Mouse (Mus musculus): ENCODE measurements around the gene Syk.

The Syk gene

DNA sequence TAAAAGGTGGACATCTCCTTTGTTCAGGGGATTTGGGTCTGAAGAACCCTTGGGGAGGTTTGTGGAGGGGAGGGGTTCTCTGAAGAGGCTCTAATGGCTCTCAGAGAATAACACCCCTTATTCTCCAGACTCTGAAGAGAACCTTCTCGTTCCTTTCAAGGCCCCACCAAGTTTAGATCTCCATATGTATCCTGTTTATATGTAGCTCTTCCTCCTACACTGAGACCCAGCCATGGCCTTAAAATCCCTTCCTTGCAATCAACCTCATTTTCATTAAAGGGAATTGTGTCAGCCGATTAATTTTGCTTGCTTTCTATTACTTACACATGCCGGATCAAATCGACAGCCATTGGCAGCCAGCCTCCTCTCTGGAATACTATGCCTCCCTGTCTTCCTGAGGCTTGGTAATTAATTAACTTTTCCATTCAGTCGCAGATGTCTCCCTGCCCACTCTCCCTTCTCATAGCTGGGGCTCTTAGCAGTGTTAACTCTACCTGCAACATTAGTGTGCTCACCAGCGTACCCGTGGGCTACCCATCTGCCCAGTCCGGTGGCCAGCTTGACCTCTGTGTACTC lies 13.7 kb upstream of the Syk start:
- no peak for DNase-seq

DNA sequence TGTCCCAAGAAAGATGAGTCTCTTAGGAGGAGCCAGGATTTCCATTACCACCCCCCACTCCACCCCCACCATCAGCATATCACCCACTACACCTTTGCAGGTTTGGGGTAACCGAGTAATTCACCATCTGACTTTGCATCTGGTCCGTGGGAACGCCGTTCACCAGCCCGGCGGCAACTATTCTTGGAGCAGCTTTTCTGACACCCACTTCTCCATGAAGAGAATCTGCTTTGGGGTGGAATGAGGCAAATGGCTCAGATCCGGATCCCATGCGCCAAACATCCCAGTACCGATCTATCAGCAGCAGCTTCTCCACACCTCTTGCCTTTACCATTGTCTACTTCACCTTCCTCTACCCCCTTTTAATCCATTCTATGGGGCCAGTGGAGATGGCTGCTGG lies 12.7 kb upstream of the Syk start:
- no peak for DNase-seq

DNA sequence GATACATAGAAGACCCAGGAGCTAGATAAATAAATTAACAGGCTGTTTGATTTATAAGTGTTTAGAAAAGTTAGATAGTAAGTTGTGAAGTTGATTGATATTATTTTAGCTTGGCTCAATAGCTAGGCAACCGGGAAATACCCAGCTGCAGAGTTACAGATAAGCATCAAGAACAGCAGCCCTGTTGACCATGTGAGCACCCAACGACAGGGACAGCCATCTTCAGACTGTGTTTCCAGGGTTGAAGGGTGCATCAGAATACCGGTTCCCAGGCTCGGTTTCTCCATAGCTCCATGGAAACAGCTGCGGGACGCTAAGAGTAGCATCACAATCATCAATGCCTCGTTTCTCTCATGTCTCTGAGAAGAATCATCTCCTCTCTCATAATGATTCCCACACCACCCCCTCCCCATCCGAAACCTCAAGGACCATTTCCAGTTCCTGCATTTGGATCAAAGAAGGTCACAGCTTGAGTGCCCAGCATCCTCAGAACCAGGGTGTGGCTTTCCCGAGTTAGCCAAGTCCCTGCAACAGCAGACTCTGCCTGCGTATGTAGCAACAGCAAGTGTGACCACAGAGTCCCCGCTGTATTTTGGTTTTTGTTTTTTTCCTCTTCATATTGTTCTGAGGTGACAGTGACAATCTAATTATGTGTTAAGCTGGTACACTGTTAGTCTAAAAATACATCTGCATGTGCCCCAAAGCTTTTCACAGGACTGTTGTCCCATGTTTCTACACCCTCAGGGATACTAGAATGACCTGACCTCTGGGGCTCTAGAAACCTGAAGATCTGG lies 11.2 kb upstream of the Syk start:
- no peak for DNase-seq

DNA sequence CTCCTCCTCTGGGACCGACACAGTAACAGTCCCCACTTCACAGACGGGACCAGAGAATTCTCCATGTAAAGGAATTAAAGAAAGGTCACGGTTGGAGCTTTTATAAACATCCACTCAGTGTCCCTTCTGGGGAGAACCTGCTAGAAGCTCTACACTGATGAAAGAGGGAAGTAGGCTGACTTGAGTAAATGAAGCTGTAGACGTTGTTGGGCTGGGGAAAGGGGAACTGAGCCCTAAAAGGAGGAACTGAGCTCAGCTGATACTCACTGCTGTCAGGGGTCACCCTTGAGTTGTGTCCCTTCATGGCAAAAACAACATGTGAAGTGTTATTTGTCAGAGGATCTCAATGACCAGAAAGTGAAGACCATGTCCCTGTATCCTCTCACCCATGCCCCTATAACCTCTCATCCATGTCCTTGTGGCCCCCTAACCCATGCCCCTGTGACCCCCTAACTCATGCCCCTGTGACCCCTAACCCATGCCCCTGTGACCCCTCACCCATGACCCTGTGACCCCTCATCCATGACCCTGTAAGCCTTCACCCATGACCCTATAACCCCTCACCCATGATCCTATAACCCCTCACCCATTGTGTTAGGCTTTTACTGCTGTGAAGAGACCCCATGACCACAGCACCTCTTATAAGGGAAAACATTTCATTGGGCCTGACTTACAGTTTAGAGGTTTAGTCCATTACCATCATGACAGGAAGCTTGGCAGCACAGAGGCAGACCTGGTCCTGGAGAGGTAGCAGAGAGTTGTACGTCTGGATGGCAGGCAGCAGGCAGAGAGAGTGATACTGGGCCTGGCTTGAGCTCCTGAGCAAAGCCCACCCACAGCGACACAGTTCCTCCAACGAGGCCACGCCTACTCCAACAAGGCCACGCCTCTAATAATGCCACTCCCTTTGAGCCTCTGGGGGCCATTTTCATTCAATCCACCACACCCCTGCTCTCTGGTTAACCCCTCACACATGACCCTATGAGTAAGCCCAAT lies 10.2 kb upstream of the Syk start:
- DNase-seq: no peak

DNA sequence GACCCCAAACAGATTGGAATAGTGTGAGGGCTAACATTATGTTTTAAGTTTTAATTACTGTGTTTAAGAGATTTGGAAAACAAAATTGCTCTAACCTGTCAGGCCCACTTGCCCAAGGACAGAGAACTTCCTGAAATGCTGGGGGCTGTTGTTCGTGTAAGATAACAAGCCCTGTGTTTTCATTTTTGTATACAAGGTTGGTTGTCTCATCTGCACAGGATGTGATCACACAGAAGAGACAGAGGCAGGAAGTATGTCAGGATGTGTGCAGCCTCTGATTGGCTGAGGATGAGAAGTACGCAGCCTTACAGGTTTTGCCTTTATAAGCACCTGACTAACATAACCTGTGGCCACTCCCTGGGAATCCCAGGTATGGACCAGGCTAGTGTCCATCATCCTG lies 8.7 kb upstream of the Syk start:
- DNase-seq: no peak

DNA sequence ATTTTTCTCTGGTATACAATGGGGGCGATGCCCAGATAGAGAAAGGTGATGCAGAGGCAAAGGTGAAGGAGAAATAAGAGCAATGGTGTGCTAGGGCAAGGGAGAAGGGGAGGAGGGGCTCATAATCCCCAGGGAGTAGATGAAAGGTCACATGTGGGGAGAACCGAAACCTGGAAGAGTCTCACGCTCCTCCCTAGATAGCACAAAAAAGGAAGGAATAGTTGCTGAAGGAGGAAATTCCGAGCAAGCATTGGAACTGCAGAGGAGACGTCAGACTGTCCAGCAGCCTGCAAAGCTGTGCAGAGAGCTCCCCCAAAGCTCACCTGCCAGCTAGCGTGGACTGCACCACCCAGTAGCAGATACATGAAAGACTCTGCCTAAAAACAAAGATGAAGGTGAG lies 7.5 kb upstream of the Syk start:
- no peak for DNase-seq

DNA sequence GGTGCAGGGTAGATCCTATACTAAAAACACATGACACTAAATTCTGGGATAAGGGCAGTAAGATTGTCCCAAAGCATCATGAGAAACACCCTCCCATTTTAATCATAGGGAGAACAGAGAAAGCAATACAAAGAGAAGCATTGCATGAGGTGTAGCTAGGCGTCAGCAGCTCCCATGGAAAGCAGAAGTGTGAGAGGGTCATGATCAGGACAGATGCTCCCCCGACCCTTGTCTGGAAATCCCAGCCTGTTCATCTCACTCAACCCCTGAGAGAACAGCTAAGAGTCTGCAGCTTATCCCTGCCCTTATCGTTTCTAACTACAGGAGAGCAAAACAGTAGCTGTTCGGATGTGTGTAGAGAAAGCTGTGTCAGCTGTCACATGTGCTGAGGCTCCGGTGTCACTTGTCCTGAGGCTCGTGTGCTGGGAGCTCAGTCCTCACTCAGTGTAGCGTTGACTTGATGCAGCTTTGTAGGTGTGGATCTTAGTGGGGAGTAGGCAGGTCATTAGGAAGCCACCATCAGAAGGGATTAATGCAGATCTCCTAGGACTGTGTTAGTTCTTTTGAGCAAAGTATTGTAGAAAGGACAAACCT lies 6.9 kb upstream of the Syk start:
- no peak for DNase-seq

DNA sequence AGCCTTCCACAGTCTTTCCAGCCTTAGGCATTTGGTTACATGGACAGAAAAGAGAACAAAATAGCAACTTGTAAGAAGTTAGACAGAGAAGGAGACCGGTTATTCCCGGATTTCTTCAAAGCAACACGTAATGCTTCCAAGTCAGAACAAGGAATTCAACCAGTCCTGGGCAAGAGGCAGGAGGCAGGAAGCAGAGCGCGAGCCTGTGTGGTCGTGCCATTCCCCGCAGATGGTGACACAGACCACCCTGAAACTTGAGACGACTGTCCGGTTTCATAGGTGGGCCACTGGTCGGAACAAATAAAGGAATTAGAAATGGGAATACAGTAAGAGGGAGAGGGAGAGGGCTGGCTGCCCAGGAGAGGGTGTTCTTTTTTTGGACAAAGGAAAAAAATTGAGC lies 6.1 kb upstream of the Syk start:
- no peak for DNase-seq

DNA sequence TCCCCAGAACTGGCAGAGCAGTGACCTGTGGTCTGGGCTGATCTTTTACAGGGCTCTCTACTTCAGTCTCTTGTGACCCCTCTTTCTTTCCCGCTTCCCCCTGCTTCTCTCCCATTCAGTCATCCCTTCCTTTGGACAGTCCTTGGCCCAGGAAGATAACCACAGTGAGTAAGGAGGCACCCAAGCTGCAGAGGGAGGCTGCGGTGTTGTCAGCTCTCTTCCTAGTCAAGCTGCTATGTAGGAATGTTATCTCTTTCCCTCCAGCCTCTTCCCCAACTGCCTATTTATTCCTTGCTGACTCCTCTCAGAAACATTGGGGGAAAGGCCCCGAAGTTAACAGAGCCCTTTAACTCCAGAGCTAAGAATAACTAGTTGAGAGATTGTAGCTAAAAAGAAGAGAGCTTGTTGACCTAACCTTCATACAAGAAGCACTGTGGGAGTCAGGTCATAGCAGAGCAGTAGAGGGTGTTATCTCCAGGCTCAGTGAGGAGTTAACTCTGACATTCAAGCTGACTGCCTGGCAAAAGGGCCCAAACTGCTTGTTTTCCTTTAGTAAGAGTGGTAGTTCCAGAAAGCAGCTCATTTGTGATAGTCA lies 5.5 kb upstream of the Syk start:
- no peak for DNase-seq

DNA sequence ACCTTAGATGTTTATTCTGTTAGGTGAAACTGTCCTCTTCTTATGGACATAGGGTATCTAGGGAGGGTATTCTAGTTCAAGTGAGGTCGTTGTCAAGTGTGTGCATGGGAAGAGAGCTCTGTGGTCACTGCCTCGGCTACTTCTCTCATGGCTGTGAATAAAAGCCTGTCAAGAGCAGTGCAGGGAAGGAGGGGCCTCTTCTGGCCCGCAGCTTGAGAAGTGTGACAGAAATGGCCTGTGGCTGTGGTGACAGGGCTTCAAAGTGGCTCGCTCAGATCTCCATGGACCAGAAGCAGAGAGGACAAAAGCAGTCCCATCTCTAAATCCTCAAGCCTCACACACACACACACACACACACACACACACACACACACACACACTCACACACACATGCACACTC lies 5.0 kb upstream of the Syk start:
- DNase-seq: no peak

DNA sequence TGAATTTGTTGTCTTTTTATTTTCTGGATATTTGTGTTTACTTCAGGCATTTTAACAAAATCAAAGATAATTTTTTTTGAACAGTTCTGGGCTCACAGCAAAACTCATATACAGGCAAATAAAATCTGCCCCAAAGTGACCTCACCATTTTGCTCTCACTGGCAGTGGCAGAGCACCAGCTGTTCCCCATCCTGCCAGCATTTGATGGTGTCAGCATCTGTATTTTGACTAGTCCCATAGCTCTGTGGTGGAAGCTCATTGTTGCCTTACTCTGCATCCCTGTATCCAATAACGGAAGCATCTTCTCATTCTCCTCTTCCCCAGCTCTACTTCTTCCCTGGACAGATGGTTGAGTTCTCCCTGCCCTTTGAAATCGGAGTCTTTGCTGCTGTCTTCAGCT lies 4.2 kb upstream of the Syk start:
- DNase-seq: no peak

DNA sequence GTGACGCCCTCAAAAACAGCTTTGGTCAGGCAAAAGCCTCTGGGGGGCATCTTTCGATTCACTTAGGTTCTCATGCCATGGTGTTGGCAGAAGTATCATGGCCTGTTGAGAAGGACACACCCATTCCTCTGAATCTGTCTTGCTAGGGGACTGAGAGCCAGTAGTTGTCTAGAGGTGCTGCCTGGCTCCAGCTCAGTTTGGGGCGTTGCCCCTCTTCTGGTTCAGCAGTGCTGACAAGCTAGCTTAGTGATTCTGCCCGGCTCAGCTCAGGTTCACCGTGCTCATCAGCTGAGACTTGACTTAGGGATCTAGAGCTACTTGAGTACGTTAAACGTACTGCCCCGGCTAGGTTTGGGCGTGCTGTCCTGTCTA lies 481 bp upstream of the Syk start:
- DNase-seq: no peak

DNA sequence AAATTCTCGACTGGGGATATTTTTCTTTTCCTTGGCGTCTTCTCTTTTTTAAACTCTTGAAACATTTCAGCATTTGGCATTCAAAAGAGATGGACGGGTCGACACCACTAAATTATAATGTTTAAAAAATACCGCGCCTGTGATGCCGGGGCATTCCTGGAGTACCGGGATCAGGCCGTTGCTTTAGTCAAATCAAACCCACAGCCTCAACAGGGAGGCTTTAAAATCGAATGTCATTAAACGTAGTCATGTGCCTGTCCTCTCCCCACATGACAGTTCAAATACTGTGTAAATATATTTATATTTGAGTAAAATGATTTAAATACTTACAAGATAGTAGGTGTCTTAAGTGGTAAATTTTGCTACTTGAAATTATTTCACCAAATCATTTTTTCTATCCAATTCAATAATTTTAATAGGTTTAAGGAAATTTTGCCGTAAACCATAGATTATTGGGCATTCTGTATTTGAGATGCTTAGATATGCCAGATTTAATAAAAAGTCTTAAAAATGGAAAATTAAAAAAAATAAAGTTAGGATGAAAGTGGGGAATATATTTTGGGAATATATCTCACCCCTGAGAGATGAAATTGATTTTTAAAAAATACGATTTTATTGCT lies 1.1 kb downstream of the Syk start:
- DNase-seq: no peak

DNA sequence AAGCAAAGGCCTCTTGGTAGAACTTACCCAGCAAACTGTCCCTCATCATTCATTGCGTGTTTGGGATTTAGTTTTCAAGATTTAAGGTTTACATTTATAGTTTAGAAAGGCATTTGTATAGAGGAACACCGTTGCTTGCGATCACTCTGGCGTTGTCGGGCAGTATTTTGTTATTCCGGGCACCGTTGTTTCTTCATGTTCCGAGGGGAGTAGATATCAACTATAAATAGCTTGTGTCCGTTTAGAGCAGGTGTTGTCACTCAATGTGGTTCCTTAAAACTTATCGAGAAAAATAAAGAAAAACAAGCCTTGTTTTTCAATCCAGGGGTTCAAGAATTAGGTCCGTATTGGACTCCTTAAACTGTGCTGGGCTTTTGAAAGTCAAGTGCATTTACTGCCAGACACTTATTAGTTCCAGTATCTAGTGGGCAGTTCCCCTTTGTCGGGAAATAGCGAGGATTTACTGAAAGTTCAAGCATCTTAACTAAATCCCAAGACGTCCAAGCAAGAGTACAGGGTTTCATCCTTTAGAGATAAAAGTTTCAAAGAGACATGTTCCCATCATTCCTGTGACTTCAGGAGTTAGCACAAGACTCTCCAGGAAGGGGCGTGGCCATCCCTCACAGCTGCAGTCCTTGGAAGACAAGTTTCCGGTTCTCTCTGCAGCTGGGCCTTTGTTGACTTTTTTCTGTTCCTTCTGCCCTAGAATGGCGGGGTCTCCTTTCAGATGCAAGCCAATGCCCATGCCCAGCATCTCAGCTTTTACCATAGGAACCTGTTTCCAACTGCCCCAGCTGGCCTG lies 1.9 kb downstream of the Syk start:
- no peak for DNase-seq

DNA sequence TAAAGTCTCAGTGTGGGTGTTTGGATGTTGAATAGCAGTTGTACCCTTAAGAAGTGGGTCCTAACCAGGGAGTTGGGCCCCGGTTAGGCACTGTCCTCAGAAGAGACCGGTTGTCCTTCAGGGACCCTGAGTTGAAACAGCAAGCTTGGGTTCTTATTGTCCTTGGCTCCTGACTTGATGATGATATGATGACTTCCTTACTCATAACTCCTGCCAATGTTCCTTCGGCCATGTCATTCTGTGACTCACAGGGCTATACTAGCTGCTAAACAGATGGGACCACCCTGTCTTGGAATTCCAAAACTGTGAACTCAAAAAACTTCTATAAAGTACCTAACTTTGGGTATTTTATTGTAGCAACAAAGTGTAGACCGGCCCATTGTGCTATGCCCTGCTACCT lies 4.8 kb downstream of the Syk start:
- no peak for DNase-seq

DNA sequence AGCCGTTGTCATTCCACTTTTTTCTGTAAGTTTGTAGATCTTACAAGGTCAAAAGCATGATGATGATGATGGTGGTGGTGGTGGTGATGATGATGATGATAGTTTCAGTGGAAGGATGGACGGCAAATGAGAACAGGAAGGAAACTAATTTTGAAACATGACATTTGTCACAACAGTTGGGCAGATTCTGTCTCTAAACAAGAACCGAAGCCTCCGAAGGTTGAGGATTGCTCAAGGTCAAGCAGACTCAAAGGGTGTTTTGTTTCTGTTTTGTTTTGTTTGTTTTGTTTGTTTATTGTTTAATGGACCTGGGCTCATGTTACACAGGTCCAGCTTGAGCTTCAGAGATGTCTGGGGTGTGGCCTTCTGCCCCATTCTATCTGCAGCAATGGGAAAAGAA lies 6.1 kb downstream of the Syk start:
- DNase-seq: no peak

DNA sequence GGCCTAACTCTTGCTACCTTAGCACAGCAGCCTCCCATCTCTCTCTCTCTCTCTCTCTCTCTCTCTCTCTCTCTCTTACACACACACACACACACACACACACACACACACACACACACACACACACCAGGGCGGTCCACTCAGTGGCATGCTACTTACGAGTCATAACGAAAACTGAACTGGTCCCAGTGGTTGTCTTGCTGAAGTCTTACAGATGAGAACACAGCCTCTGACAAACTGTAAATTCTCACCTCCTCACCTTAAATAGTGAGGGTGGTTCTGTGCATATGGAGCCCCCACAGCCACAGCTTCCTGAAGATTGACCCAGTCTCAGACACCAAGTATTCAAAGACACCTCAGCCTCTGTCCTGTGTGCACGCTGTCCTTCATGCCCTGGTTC lies 8.9 kb downstream of the Syk start:
- DNase-seq: no peak

DNA sequence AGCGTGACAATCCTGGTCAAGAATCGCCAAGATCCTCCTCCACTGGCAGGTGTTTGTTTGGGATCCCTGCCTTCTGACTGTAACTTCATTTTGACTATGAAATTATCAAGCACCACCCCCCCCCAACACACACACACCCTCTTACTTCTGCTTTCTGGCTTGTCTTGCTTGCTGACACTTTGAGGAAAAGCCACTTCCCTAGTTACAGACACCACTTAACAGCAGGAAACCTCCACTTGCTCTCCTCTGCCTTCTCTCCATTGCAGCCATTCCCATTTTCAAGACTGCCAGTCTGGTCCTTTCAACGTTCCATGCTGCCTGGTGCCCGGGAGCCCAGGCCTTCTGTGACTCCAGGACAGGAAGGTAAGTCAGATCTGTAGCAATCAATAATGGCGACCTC lies 13.7 kb downstream of the Syk start:
- no peak for DNase-seq

DNA sequence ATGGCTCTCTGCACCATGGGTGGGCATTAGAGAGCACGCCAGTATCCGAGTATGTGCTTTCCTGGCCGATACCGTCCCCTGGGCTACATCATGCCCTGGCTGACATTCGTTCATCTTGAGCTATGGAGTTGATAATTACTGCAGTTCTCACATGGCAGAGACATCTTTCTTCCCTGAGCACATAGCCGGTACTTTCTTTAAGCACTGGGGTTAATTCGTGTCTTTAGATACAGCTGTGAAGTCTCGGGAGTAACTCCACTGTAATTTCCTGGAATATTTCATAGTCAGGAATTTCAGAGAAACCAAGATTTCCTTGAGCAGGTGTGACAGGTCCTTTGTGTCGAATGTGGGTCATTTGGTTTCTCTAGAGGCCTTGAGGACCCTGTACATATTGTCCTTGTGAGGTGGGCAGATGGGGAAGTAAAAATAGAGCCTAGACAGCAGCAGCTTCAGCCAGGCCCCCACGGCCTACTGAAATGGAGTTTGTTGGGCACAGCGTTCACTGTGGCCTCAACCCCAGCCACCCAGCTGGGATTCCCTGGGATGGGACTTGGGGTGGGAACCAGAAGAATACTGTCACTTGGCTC lies 14.2 kb downstream of the Syk start:
- DNase-seq: no peak

DNA sequence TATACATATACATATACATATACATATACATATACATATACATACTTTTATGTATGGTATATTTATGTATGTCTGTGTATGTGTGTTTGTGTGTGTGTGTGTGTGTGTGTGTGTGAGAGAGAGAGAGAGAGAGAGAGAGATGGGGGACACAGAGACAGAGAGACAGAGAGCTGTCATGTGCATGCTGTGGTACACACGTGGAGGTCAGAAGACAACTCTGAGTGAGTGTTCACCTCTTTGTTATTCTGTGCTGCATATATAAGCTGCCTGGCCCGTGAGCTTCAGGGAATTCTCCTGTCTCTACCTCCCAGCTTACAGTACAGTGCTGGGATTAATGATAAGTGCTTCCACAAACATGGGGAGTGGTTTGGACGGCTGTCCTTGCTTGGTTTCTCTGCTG lies 15.3 kb downstream of the Syk start:
- DNase-seq: no peak

DNA sequence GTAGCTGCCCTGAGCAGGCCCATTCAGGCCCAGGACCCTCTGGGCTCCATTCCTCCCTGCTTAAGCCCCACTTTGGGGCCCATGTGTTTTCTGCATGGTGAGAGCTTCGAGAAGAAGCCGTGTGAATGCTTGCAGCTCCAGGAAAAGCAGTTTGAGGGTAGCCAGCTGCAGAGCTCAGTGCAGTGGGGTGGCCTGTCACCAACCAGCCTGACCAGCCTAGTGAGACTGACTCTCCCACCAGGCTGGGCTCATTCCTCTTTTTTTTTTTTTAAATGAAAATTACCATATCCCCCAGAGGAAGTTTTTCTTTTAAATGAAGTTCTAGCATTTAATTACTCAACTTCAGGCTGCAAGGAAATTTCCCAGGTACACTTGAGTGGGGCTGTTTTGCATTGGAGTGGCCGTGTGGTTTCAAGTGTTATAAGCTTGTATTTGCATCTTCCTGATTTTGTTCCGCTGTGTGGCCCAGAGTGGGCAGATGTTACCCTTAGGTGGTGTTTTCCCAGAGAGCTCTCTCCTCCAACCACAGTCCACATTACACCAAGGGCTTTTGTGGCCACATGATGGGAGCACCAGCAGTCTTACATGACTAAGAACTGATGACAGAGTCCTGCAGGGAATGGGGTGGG lies 17.2 kb downstream of the Syk start:
- no peak for DNase-seq
